Mouse (Mus musculus) left cerebral cortex, postnatal 10 days (tissue): ENCODE measurements around the gene Gm49373. TPM values are rescaled to one million over a fixed set of nuclear protein-coding genes. Genes with fewer than 3 reads are reported as not detected.

Experiments
- DNase-seq, 2 experiments: peaks; one replicate each; pipeline ENCODE4 v3.0.0; 2021 to 2022; ENCODE audit warnings: low spot score in 2 of 2, mixed read lengths in 1 of 2; ENCODE audit errors: extremely low spot score in 1 of 2
- intact Hi-C: fragments of 180-260 bp; cut with DNase I; formaldehyde crosslinking; loops from one replicate; pipeline ENCODE4 v1.15.1; 2025
- total RNA-seq, 2 experiments: library from RNA; stranded (reverse); gene quantifications; 2 replicates each; pipeline ENCODE4 v1.2.3; 2021

Gene Gm49373
- total RNA-seq: 1 to 10 TPM in 1 of 2 experiments, not detected in 1; 1.1 TPM

GRCm38 (mm10) chr9:21073044-21073840 lies at the start of gene Gm49373, which contains the start of gene Fdx1l:
Gm49373 (minus strand) TSS chr9:21073096.
Fdx1l (minus strand) TSS chr9:21073614.
- DNase-seq: peak; percentile 90 to 95
- intact Hi-C loops: loop anchor here (5.0 kb wide), 1 partner anchor 41 kb away; the partner anchor contains the start of gene Icam5

- intact Hi-C loops: no loop called here
- DNase-seq: no peak
Observed at GRCm38 (mm10) chr9:21121483-21121882, 48.6 kb upstream of the Gm49373 start.

- DNase-seq: no peak
- intact Hi-C loops: no loop called here
Observed at GRCm38 (mm10) chr9:21117073-21117472, 44.2 kb upstream of the Gm49373 start.

GRCm38 (mm10) chr9:21115105-21115504 lies 42.2 kb upstream of the Gm49373 start:
- no peak for DNase-seq

GRCm38 (mm10) chr9:21114190-21114589 lies 41.3 kb upstream of the Gm49373 start:
- no peak for DNase-seq
- intact Hi-C loops: no loop called here

More at GRCm38 (mm10) chr9:21115105-21115504, 42.2 kb upstream of the Gm49373 start:
- intact Hi-C loops: no loop called here

- intact Hi-C loops: no loop called here
- no peak for DNase-seq
Observed at GRCm38 (mm10) chr9:21113751-21114150, 40.9 kb upstream of the Gm49373 start.

- intact Hi-C loops: no loop called here
Observed at GRCm38 (mm10) chr9:21107607-21108237, 34.8 kb upstream of the Gm49373 start.

GRCm38 (mm10) chr9:21105760-21106564 lies 33.1 kb upstream of the Gm49373 start:
- no peak for DNase-seq
- intact Hi-C loops: no loop called here

More at GRCm38 (mm10) chr9:21107607-21108237, 34.8 kb upstream of the Gm49373 start:
- DNase-seq: no peak

GRCm38 (mm10) chr9:21104814-21105213 lies 31.9 kb upstream of the Gm49373 start:
- no peak for DNase-seq
- intact Hi-C loops: no loop called here

- no peak for DNase-seq
- intact Hi-C loops: no loop called here
Observed at GRCm38 (mm10) chr9:21102076-21102475, 29.2 kb upstream of the Gm49373 start.

GRCm38 (mm10) chr9:21100447-21101161 lies 27.7 kb upstream of the Gm49373 start:
- no peak for DNase-seq
- intact Hi-C loops: no loop called here

GRCm38 (mm10) chr9:21097793-21098192 lies 24.9 kb upstream of the Gm49373 start:
- intact Hi-C loops: no loop called here
- DNase-seq: no peak

- no peak for DNase-seq
- intact Hi-C loops: no loop called here
Observed at GRCm38 (mm10) chr9:21095958-21096357, 23.1 kb upstream of the Gm49373 start.

- DNase-seq: no peak
- intact Hi-C loops: loop anchor here (5.0 kb wide), 1 partner anchor 39 kb away; the partner anchor contains the start of gene Tyk2
Observed at GRCm38 (mm10) chr9:21093423-21093822, 20.5 kb upstream of the Gm49373 start.

GRCm38 (mm10) chr9:21091707-21092320 lies 18.9 kb upstream of the Gm49373 start, which contains the start of the genes Gm38431 and Raver1:
Gm38431 (minus strand) TSS chr9:21091997.
Raver1 (minus strand) TSS chr9:21092008.
- intact Hi-C loops: loop anchor here (5.0 kb wide), 1 partner anchor 40 kb away; the partner anchor contains the start of gene Tyk2
- DNase-seq: peak; percentile 97 to 99

- no peak for DNase-seq
- intact Hi-C loops: loop anchor here (5.0 kb wide), 1 partner anchor 41 kb away; the partner anchor contains the start of gene Tyk2
Observed at GRCm38 (mm10) chr9:21090972-21091706, 18.2 kb upstream of the Gm49373 start.

- intact Hi-C loops: loop anchor here (5.0 kb wide), 1 partner anchor 42 kb away; the partner anchor contains the start of gene Tyk2
- no peak for DNase-seq
Observed at GRCm38 (mm10) chr9:21090537-21090936, 17.6 kb upstream of the Gm49373 start.
